Mouse (Mus musculus) liver, embryonic 13.5 days (tissue): ENCODE measurements around the gene Odf4. TPM values are rescaled to one million over a fixed set of nuclear protein-coding genes. Genes with fewer than 3 reads are reported as not detected.

ENCODE experiments used
- ATAC-seq: fragments of 200-750 bp; cut with Nextera tagmentation; 2 replicates; pipeline ENCODE4 v1.8.0; 2017; ENCODE audit warnings: low read depth, mild to moderate bottlenecking, moderate number of reproducible peaks, moderate library complexity
- DNase-seq: peaks from one replicate; pipeline ENCODE4 v3.0.0; 2022
- H3K27ac ChIP-seq: fragments of 300-500 bp; sonication (generic); 2 replicates; pipeline ENCODE4 v1.5.1; 2015; ENCODE audit warnings: moderate library complexity, mild to moderate bottlenecking, inconsistent platforms
- H3K27me3 ChIP-seq: fragments of 300-500 bp; sonication (generic); 2 replicates; pipeline ENCODE4 v1.6.1; 2015; ENCODE audit warnings: mild to moderate bottlenecking, inconsistent platforms
- H3K36me3 ChIP-seq: fragments of 300-500 bp; sonication (generic); 2 replicates; pipeline ENCODE4 v1.6.1; 2015; ENCODE audit warnings: mild to moderate bottlenecking, inconsistent platforms
- H3K4me1 ChIP-seq: fragments of 300-500 bp; sonication (generic); replicated peaks from 2 replicates; pipeline ENCODE4 v1.6.1; 2015; ENCODE audit warnings: inconsistent platforms
- H3K4me2 ChIP-seq: fragments of 300-500 bp; sonication (generic); 2 replicates; pipeline ENCODE4 v1.6.1; 2015; ENCODE audit warnings: inconsistent platforms, mild to moderate bottlenecking, moderate library complexity
- H3K4me3 ChIP-seq: fragments of 300-500 bp; sonication (generic); replicated peaks from 2 replicates; pipeline ENCODE4 v1.5.1; 2015; ENCODE audit warnings: mild to moderate bottlenecking, inconsistent platforms
- H3K9ac ChIP-seq: fragments of 300-500 bp; sonication (generic); 2 replicates; pipeline ENCODE4 v1.6.1; 2015; ENCODE audit warnings: mild to moderate bottlenecking, inconsistent platforms
- H3K9me3 ChIP-seq: fragments of 300-500 bp; sonication (generic); replicated peaks from 2 replicates; pipeline ENCODE4 v1.6.1; 2016; ENCODE audit warnings: inconsistent platforms
- WGBS: fragments of 180-500 bp; shearing (Covaris S2); methylation state at CpG from one replicate; pipeline ENCODE4 v1.1.7; 2015; ENCODE audit not compliant: insufficient replicate concordance; 5-methylcytosine and 5-hydroxymethylcytosine counted together
- polyA plus RNA-seq: library from polyadenylated mRNA; unstranded; fragments of >200 nt; fragmentation: Nextera tagmentation; extraction: Ambion mirVana; gene quantifications from 2 replicates; pipeline ENCODE4 v1.2.1, GENCODE M21; 2015

Odf4 gene
- polyA plus RNA-seq, 1 experiment from 2014 or later: not detected

GRCm38 (mm10) chr11:68902047-68902364, 24.9 kb downstream of the Odf4 start:
- H3K9me3 ChIP-seq: no peaks in the 10 kb centered on the region
- DNase-seq: no peak
- WGBS: under 1% methylated on average over 10 of the region's 10 CpGs
- H3K4me2 ChIP-seq: peak overlapping the region; percentile 82
- peaks cover 61% of the 10 kb centered on the region for H3K4me1 ChIP-seq
- peak overlapping the region; percentile 97 for H3K9ac ChIP-seq
- peaks cover 3% of the 10 kb centered on the region; the same call in 1 of the 2 replicates for H3K27me3 ChIP-seq
- H3K36me3 ChIP-seq: peaks cover 47% of the 10 kb centered on the region
- no peak for ATAC-seq
- H3K4me3 ChIP-seq: peak overlapping the region; percentile 95
- peak overlapping the region; percentile 87 for H3K27ac ChIP-seq

GRCm38 (mm10) chr11:68901351-68902046, 25.4 kb downstream of the Odf4 start, which contains the start of gene Rpl26:
Gene Rpl26, plus strand, starts transcription at chr11:68901583.
- Histone ChIP-seq H3K27ac (peak within 1 kb of the TSS; percentile 87), H3K9ac (peak within 1 kb of the TSS; percentile 97), H3K4me3 (peak within 1 kb of the TSS; percentile 95), H3K4me1 (peaks cover 66% of the 10 kb centered on the region), H3K9me3 (no peaks in the 10 kb centered on the region), H3K4me2 (peak within 1 kb of the TSS; percentile 82), H3K27me3 (peaks cover 3% of the 10 kb centered on the region; the same call in 1 of the 2 replicates), H3K36me3 (peaks cover 42% of the 10 kb centered on the region)
- WGBS: 1% methylated on average over 52 of the region's 52 CpGs
- peak; percentile 95 for DNase-seq
- ATAC-seq: peak; percentile 76

- Histone ChIP-seq H3K4me2 (peak overlapping the region; percentile 82), H3K9ac (peak overlapping the region; percentile 71), H3K27ac (peak overlapping the region; percentile 66), H3K27me3 (peaks cover 3% of the 10 kb centered on the region; the same call in 1 of the 2 replicates), H3K4me1 (peaks cover 72% of the 10 kb centered on the region), H3K36me3 (peaks cover 35% of the 10 kb centered on the region), H3K9me3 (no peaks in the 10 kb centered on the region), H3K4me3 (peak overlapping the region; percentile 95)
- ATAC-seq (peak; percentile 17), DNase-seq (no peak)
- 32% methylated on average over 31 of the region's 31 CpGs for WGBS
Measured at GRCm38 (mm10) chr11:68900519-68901350, 26.1 kb downstream of the Odf4 start.

GRCm38 (mm10) chr11:68899815-68900214, 27.1 kb downstream of the Odf4 start:
- 73% methylated on average over 8 of the region's 8 CpGs for WGBS
- ATAC-seq (no peak), DNase-seq (no peak)
- Histone ChIP-seq H3K9me3 (no peaks in the 10 kb centered on the region), H3K36me3 (peaks cover 25% of the 10 kb centered on the region), H3K27me3 (peaks cover 3% of the 10 kb centered on the region; the same call in 1 of the 2 replicates), H3K27ac (no peak overlapping the region), H3K9ac (no peak overlapping the region; the same call in 1 of the 2 replicates), H3K4me3 (no peak overlapping the region), H3K4me2 (no peak overlapping the region), H3K4me1 (peaks cover 76% of the 10 kb centered on the region)

- 21% methylated on average over 6 of the region's 6 CpGs for WGBS
- H3K9ac ChIP-seq: peak overlapping the region; percentile 50; the same call in 1 of the 2 replicates
- peak overlapping the region; percentile 28 for H3K4me2 ChIP-seq
Measured at GRCm38 (mm10) chr11:68898790-68899189, 28.1 kb downstream of the Odf4 start.

GRCm38 (mm10) chr11:68897838-68898237, 29.0 kb downstream of the Odf4 start:
- Histone ChIP-seq H3K27ac (peak overlapping the region; percentile 90), H3K36me3 (peaks cover 6% of the 10 kb centered on the region), H3K27me3 (peaks cover 3% of the 10 kb centered on the region; the same call in 1 of the 2 replicates), H3K4me2 (no peak overlapping the region), H3K9ac (no peak overlapping the region), H3K4me1 (peaks cover 75% of the 10 kb centered on the region), H3K9me3 (no peaks in the 10 kb centered on the region), H3K4me3 (no peak overlapping the region)
- DNase-seq (no peak), ATAC-seq (no peak)
- 55% methylated on average over 6 of the region's 6 CpGs for WGBS

More at GRCm38 (mm10) chr11:68898790-68899189, 28.1 kb downstream of the Odf4 start:
- Histone ChIP-seq H3K9me3 (no peaks in the 10 kb centered on the region), H3K27ac (peak overlapping the region; percentile 67), H3K27me3 (peaks cover 3% of the 10 kb centered on the region; the same call in 1 of the 2 replicates), H3K36me3 (peaks cover 15% of the 10 kb centered on the region), H3K4me1 (peaks cover 75% of the 10 kb centered on the region), H3K4me3 (no peak overlapping the region)
- DNase-seq (no peak), ATAC-seq (peak; percentile 49)

GRCm38 (mm10) chr11:68897120-68897519, 29.8 kb downstream of the Odf4 start:
- 59% methylated on average over 4 of the region's 4 CpGs for WGBS
- no peak for DNase-seq
- no peak for ATAC-seq
- Histone ChIP-seq H3K9me3 (no peaks in the 10 kb centered on the region), H3K27me3 (peaks cover 3% of the 10 kb centered on the region; the same call in 1 of the 2 replicates), H3K9ac (no peak overlapping the region), H3K4me3 (no peak overlapping the region), H3K27ac (peak overlapping the region; percentile 90), H3K4me2 (peak overlapping the region; percentile 32), H3K36me3 (no peaks in the 10 kb centered on the region), H3K4me1 (peaks cover 76% of the 10 kb centered on the region)

- Histone ChIP-seq H3K4me1 (peaks cover 84% of the 10 kb centered on the region), H3K36me3 (no peaks in the 10 kb centered on the region), H3K4me2 (peak overlapping the region; percentile 32), H3K9me3 (no peaks in the 10 kb centered on the region), H3K9ac (no peak overlapping the region), H3K27ac (peak overlapping the region; percentile 90), H3K4me3 (no peak overlapping the region), H3K27me3 (peaks cover 3% of the 10 kb centered on the region; the same call in 1 of the 2 replicates)
- WGBS: 38% methylated on average over 5 of the region's 5 CpGs
- DNase-seq: no peak
- peak; percentile 79 for ATAC-seq
Measured at GRCm38 (mm10) chr11:68896247-68896646, 30.6 kb downstream of the Odf4 start.

GRCm38 (mm10) chr11:68893911-68894464, 32.9 kb downstream of the Odf4 start:
- H3K4me3 ChIP-seq: no peak overlapping the region
- no peak overlapping the region for H3K27ac ChIP-seq
- 70% methylated on average over 12 of the region's 12 CpGs for WGBS
- no peak overlapping the region for H3K9ac ChIP-seq
- peaks cover 72% of the 10 kb centered on the region for H3K4me1 ChIP-seq
- no peaks in the 10 kb centered on the region for H3K36me3 ChIP-seq
- no peak for DNase-seq
- no peaks in the 10 kb centered on the region for H3K27me3 ChIP-seq
- H3K9me3 ChIP-seq: no peaks in the 10 kb centered on the region
- ATAC-seq: no peak
- no peak overlapping the region for H3K4me2 ChIP-seq

GRCm38 (mm10) chr11:68892233-68892832, 34.5 kb downstream of the Odf4 start:
- ATAC-seq (no peak), DNase-seq (no peak)
- Histone ChIP-seq H3K4me1 (peaks cover 57% of the 10 kb centered on the region), H3K4me3 (no peak overlapping the region), H3K4me2 (peak overlapping the region; percentile 38), H3K27me3 (no peaks in the 10 kb centered on the region), H3K36me3 (no peaks in the 10 kb centered on the region), H3K9me3 (no peaks in the 10 kb centered on the region), H3K27ac (peak overlapping the region; percentile 8; the same call in 1 of the 2 replicates), H3K9ac (peak overlapping the region; percentile 37)
- WGBS: 22% methylated on average over 15 of the region's 15 CpGs
